Mouse (Mus musculus): ENCODE measurements at regions not wholly inside any gene's neighbourhood (a gene's known extent, or its start where the extent isn't known, plus 50 kb on each side); places are given as distances from the start of the nearest gene placed in this dataset.

DNA sequence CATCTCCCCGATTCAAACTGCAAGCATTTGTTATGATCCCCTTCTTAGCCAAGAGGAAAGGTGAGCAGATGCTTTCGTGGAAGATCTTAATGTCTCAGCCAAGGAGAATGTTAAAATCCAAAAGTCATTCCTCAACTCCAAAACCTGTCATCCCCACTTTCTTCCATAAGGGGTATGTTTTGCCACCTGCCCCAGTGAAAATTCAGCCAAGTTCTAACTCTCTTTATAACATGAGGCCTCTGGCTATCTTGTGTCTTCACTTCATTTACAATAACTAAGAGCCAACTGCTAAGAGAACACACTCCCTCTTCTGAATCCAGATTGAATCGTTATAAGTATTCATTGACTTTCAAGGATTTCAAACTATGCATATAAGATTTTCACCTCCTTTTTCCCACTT is 246.7 kb upstream of the Adam34 start:
- 87% methylated on average over 3 of the region's 3 CpGs for WGBS
- Histone ChIP-seq H3K9ac (ENCODE audit: low read length) (no peak overlapping the region), H3K9me3 (ENCODE audit: control insufficient read depth, low read length) (no peaks in the 10 kb centered on the region), H3K27me3 (ENCODE audit: control insufficient read depth, insufficient read depth, low read length) (no peaks in the 10 kb centered on the region), H3K4me3 (ENCODE audit: low read depth, low read length) (no peak overlapping the region), H3K4me1 (ENCODE audit: control insufficient read depth, insufficient read depth, low read length) (no peaks in the 10 kb centered on the region), H3K4me2 (ENCODE audit: low read depth) (no peak overlapping the region), H3K27ac (ENCODE audit: low read depth, low read length) (no peak overlapping the region), H3K36me3 (ENCODE audit: control insufficient read depth, insufficient read depth, low read length) (no peaks in the 10 kb centered on the region)
- no peak for ATAC-seq (ENCODE audit: insufficient read depth, low FRiP score, low TSS enrichment)
- no peak for DNase-seq (ENCODE audit: low spot score)

DNA sequence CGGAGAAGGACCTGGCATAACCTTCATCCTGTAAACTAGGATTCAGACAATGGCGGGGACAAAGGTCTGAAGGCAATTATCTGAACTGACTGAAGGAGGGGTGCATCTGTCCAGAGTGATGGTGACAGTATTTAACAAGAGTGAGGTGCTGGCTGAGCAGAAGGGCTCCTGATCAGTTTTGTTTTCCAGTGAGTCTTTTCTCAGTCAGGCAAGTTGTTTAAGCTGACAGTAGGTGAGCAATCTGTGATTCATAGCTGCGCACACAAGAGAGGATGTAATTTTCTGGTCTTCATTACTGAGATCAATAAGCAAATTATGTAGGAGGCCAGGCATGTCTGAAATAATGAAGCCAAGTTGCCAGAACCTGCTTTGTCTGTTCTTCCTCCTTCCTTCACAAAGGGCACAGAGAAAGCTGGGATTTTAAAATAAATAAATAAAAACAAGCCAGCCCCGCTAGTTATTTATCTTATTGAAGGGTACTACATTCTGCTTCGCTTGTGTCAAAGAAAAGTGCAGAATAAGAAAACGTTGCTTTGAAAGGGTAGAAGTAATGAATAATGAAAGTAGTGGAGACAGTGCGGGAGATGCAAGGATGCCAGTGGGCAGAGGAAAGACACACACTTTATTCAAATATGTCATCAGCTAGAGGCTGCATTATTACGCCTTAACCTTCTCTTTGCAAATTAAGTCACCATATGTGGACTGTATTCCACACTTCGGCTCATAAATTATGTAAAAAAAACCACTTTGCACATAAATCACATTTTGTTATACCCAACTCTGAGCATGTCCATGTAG is 239.6 kb upstream of the Adam34 start:
- 67% methylated on average over 9 of the region's 9 CpGs for WGBS
- Histone ChIP-seq H3K4me2 (ENCODE audit: low read depth) (no peak overlapping the region), H3K4me1 (ENCODE audit: control insufficient read depth, insufficient read depth, low read length) (no peaks in the 10 kb centered on the region), H3K27ac (ENCODE audit: low read depth, low read length) (no peak overlapping the region), H3K36me3 (ENCODE audit: control insufficient read depth, insufficient read depth, low read length) (no peaks in the 10 kb centered on the region), H3K4me3 (ENCODE audit: low read depth, low read length) (no peak overlapping the region), H3K9ac (ENCODE audit: low read length) (no peak overlapping the region), H3K9me3 (ENCODE audit: control insufficient read depth, low read length) (no peaks in the 10 kb centered on the region), H3K27me3 (ENCODE audit: control insufficient read depth, insufficient read depth, low read length) (no peaks in the 10 kb centered on the region)
- DNase-seq (ENCODE audit: low spot score) (no peak), ATAC-seq (ENCODE audit: insufficient read depth, low FRiP score, low TSS enrichment) (peak; percentile 23)

DNA sequence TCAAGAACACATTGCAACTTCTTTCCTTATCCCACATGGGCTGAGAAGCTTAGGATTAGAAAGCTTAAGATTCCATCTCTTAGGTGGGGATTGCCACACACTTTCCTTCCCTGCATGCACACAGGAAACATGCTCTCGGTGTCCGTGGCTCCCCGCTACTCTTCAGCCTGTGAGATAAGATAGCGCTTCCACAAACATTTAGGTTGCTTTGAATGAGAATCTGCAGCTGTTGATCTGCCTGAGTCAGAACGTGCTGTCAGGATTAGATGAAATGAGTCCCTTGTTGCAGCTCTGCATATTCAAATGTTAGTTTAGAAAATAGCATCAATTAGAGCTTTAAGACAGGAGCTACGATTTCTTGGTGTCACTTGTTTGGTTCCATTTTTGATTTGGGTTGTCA is 239.0 kb upstream of the Adam34 start:
- ATAC-seq (ENCODE audit: insufficient read depth, low FRiP score, low TSS enrichment) = no peak
- H3K4me3 ChIP-seq (ENCODE audit: low read depth, low read length) = no peak overlapping the region
- H3K36me3 ChIP-seq (ENCODE audit: control insufficient read depth, insufficient read depth, low read length) = no peaks in the 10 kb centered on the region
- no peaks in the 10 kb centered on the region for H3K4me1 ChIP-seq (ENCODE audit: control insufficient read depth, insufficient read depth, low read length)
- no peak overlapping the region for H3K4me2 ChIP-seq (ENCODE audit: low read depth)
- no peak for DNase-seq (ENCODE audit: low spot score)
- H3K27me3 ChIP-seq (ENCODE audit: control insufficient read depth, insufficient read depth, low read length) = no peaks in the 10 kb centered on the region
- no peaks in the 10 kb centered on the region for H3K9me3 ChIP-seq (ENCODE audit: control insufficient read depth, low read length)
- H3K27ac ChIP-seq (ENCODE audit: low read depth, low read length) = no peak overlapping the region
- 44% methylated on average over 6 of the region's 6 CpGs for WGBS
- no peak overlapping the region for H3K9ac ChIP-seq (ENCODE audit: low read length)

DNA sequence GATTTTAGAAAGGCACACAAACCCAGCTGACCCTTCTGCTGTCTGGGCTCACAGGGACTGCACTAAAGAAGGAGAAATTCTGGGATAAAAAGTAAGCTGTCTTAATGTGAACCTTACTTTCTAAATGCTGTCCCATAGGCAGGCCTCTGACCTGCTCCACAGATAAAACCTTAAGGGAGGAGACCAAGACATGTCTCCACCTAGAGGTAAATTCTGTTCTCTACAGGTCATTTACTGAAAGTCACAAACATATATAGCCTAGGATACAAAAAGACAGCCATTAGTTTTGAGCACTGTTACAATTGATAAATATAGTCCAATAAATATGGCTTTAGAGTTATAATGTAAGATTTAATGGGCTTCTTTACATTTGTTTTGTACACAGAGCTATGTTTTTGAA is 221.9 kb upstream of the Adam34 start:
- H3K4me1 ChIP-seq (ENCODE audit: control insufficient read depth, insufficient read depth, low read length) = no peaks in the 10 kb centered on the region
- H3K4me3 ChIP-seq (ENCODE audit: low read depth, low read length) = no peak overlapping the region
- H3K9me3 ChIP-seq (ENCODE audit: control insufficient read depth, low read length) = no peaks in the 10 kb centered on the region
- H3K4me2 ChIP-seq (ENCODE audit: low read depth) = no peak overlapping the region
- no peak for ATAC-seq (ENCODE audit: insufficient read depth, low FRiP score, low TSS enrichment)
- DNase-seq (ENCODE audit: low spot score) = no peak
- no peak overlapping the region for H3K9ac ChIP-seq (ENCODE audit: low read length)
- H3K27ac ChIP-seq (ENCODE audit: low read depth, low read length) = no peak overlapping the region
- no peaks in the 10 kb centered on the region for H3K36me3 ChIP-seq (ENCODE audit: control insufficient read depth, insufficient read depth, low read length)
- no peaks in the 10 kb centered on the region for H3K27me3 ChIP-seq (ENCODE audit: control insufficient read depth, insufficient read depth, low read length)

DNA sequence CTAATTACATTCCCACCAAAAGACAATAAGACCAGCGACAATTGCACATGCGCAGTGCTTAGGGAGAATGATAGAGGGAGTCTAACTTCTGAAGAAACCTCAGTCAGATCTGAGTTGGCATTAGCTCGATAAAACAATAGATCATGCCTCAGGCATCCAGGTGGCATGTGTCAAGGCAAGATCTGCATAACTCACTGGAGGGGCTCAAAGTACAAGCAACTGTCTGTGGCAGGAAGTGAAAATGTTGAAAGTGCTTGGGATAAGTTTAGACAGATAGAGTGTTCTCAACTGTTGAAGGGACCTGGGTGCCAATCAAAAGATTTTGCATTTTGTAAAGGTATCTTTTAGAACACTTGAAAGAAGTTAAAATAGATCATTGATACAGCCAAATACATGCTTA is 213.1 kb upstream of the Adam34 start:
- Histone ChIP-seq H3K4me3 (ENCODE audit: low read depth, low read length) (no peak overlapping the region), H3K4me1 (ENCODE audit: control insufficient read depth, insufficient read depth, low read length) (no peaks in the 10 kb centered on the region), H3K9ac (ENCODE audit: low read length) (no peak overlapping the region), H3K36me3 (ENCODE audit: control insufficient read depth, insufficient read depth, low read length) (no peaks in the 10 kb centered on the region), H3K27ac (ENCODE audit: low read depth, low read length) (no peak overlapping the region), H3K4me2 (ENCODE audit: low read depth) (no peak overlapping the region), H3K27me3 (ENCODE audit: control insufficient read depth, insufficient read depth, low read length) (no peaks in the 10 kb centered on the region), H3K9me3 (ENCODE audit: control insufficient read depth, low read length) (no peaks in the 10 kb centered on the region)
- 91% methylated on average over 3 of the region's 3 CpGs for WGBS
- DNase-seq (ENCODE audit: low spot score) (no peak), ATAC-seq (ENCODE audit: insufficient read depth, low FRiP score, low TSS enrichment) (no peak)

DNA sequence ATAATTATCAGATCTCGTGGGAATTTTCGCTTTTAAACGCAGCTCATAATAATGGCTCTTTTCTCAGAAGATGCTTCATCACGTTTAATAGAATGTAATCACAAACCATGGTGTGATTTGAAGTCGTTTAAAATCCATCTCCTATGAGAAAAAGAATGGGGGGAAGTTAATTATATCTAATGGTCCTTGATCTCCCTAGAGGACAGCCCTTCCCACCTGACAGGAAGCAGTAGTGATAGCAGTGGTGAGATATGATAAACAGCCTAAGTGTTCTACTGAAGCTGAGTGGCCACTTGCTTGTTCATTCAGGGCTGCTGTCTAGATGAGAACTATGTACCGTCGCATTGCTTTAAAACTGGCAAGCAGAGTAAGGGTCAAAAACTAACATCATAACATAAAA is 211.4 kb upstream of the Adam34 start:
- Histone ChIP-seq H3K9me3 (ENCODE audit: control insufficient read depth, low read length) (no peaks in the 10 kb centered on the region), H3K27me3 (ENCODE audit: control insufficient read depth, insufficient read depth, low read length) (no peaks in the 10 kb centered on the region), H3K9ac (ENCODE audit: low read length) (no peak overlapping the region), H3K4me1 (ENCODE audit: control insufficient read depth, insufficient read depth, low read length) (no peaks in the 10 kb centered on the region), H3K36me3 (ENCODE audit: control insufficient read depth, insufficient read depth, low read length) (no peaks in the 10 kb centered on the region), H3K27ac (ENCODE audit: low read depth, low read length) (no peak overlapping the region), H3K4me2 (ENCODE audit: low read depth) (no peak overlapping the region), H3K4me3 (ENCODE audit: low read depth, low read length) (no peak overlapping the region)
- ATAC-seq (ENCODE audit: insufficient read depth, low FRiP score, low TSS enrichment) (no peak), DNase-seq (ENCODE audit: low spot score) (no peak)
- WGBS = 78% methylated on average over 7 of the region's 7 CpGs

DNA sequence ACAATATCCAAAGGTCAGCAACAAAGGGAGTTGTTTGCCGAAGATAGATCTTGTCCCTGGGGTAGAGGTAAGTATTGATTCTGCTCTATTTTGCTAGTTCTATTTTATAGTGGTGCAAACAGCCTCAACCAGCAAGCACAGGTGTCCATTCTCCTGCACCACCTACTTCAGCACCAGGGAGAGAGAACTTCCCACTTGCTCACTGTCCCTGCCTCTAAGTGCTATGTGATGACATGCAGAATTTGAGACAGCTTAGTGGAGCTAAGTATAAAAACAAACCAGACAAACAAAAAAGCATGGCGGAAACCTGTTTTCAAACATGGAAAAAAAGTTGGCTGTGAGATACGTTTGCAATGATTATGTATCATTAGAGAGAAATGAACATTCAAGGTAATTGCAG is 196.3 kb upstream of the Adam34 start:
- no peaks in the 10 kb centered on the region for H3K36me3 ChIP-seq (ENCODE audit: control insufficient read depth, insufficient read depth, low read length)
- no peaks in the 10 kb centered on the region for H3K9me3 ChIP-seq (ENCODE audit: control insufficient read depth, low read length)
- DNase-seq (ENCODE audit: low spot score) (no peak), ATAC-seq (ENCODE audit: insufficient read depth, low FRiP score, low TSS enrichment) (no peak)
- H3K27ac ChIP-seq (ENCODE audit: low read depth, low read length) = no peak overlapping the region
- H3K4me2 ChIP-seq (ENCODE audit: low read depth) = no peak overlapping the region
- no peak overlapping the region for H3K4me3 ChIP-seq (ENCODE audit: low read depth, low read length)
- H3K4me1 ChIP-seq (ENCODE audit: control insufficient read depth, insufficient read depth, low read length) = no peaks in the 10 kb centered on the region
- H3K27me3 ChIP-seq (ENCODE audit: control insufficient read depth, insufficient read depth, low read length) = no peaks in the 10 kb centered on the region
- H3K9ac ChIP-seq (ENCODE audit: low read length) = no peak overlapping the region
- 73% methylated on average over 3 of the region's 3 CpGs for WGBS

DNA sequence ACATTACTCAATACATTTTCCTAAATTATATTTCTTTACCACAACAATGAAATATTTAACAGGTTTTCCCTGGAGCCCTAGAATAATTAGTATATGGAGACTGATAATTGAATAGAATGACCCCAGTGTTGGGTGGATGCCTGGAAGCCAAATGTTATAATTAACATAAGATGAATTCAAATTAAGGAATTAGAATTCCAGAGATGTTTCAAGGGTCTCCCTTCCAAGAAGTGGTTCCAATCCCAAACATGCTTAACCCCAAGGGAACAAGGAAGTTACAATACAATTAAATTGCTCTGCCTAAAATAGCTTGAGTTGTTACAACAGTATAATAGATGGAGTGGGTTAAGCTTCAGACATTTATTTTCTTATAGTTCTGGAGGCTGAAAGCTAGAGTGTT is 185.3 kb upstream of the Adam34 start:
- H3K27me3 ChIP-seq (ENCODE audit: control insufficient read depth, insufficient read depth, low read length) = no peaks in the 10 kb centered on the region
- H3K4me3 ChIP-seq (ENCODE audit: low read depth, low read length) = no peak overlapping the region
- no peaks in the 10 kb centered on the region for H3K36me3 ChIP-seq (ENCODE audit: control insufficient read depth, insufficient read depth, low read length)
- no peak overlapping the region for H3K4me2 ChIP-seq (ENCODE audit: low read depth)
- H3K27ac ChIP-seq (ENCODE audit: low read depth, low read length) = no peak overlapping the region
- H3K4me1 ChIP-seq (ENCODE audit: control insufficient read depth, insufficient read depth, low read length) = no peaks in the 10 kb centered on the region
- no peak for DNase-seq (ENCODE audit: low spot score)
- no peak overlapping the region for H3K9ac ChIP-seq (ENCODE audit: low read length)
- no peaks in the 10 kb centered on the region for H3K9me3 ChIP-seq (ENCODE audit: control insufficient read depth, low read length)
- no peak for ATAC-seq (ENCODE audit: insufficient read depth, low FRiP score, low TSS enrichment)

DNA sequence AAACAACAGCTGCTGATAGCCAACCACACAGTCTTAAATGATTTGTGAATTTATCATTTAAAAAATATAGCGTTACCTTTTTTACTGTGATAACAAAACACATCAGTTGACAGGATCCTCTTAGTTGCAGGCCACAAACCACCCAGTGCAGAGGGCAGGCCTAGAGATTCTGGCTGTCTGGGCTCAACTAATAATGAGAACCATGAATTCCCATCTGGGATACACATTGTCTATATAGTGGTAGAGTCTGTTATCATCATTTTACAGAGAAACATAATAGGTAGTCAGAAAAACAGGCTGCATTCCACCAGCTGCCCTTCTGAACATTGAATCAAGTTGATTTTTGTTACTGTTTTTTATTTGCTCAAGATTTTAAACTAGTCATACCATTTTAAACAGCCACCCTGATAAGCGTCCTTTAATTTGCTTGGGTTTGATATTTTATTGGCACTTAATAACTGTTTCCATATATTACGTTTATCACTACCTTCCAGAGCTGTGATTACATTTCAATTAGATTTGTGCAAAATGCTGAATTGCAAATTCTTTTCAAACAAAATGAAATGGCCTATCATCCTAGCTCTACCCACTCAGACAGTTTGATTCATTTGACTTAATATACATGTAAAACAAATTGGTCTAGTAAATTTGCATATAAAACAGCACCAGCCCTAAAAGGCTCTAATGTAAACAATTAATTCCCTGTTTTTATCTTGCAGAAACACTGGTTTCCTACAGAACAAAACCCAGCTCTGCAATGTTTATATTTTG is 144.2 kb upstream of the Adam34 start:
- Histone ChIP-seq H3K9ac (ENCODE audit: low read length) (no peak overlapping the region), H3K36me3 (ENCODE audit: control insufficient read depth, insufficient read depth, low read length) (no peaks in the 10 kb centered on the region), H3K4me3 (ENCODE audit: low read depth, low read length) (no peak overlapping the region), H3K4me2 (ENCODE audit: low read depth) (no peak overlapping the region), H3K9me3 (ENCODE audit: control insufficient read depth, low read length) (no peaks in the 10 kb centered on the region), H3K27ac (ENCODE audit: low read depth, low read length) (no peak overlapping the region), H3K27me3 (ENCODE audit: control insufficient read depth, insufficient read depth, low read length) (no peaks in the 10 kb centered on the region), H3K4me1 (ENCODE audit: control insufficient read depth, insufficient read depth, low read length) (no peaks in the 10 kb centered on the region)
- ATAC-seq (ENCODE audit: insufficient read depth, low FRiP score, low TSS enrichment) (no peak), DNase-seq (ENCODE audit: low spot score) (no peak)
- WGBS = 87% methylated on average over 3 of the region's 3 CpGs
